Mouse (Mus musculus) midbrain, embryonic 16.5 days (tissue): ENCODE results near the gene Svep1. TPM values are rescaled to one million over a fixed set of nuclear protein-coding genes. Genes with fewer than 3 reads are reported as not detected.

Experiments
- ATAC-seq: fragments of 200-750 bp; cut with Nextera tagmentation; 2 replicates; pipeline ENCODE4 v1.8.0; 2017; ENCODE audit warnings: moderate TSS enrichment
- H3K27ac ChIP-seq: fragments of 300-500 bp; sonication (generic); 2 replicates; pipeline ENCODE4 v1.5.1; 2014; ENCODE audit warnings: mild to moderate bottlenecking, low read length, mixed read lengths
- H3K27me3 ChIP-seq: fragments of 300-500 bp; sonication (generic); 2 replicates; pipeline ENCODE4 v1.6.1; 2014; ENCODE audit warnings: low read depth, low read length, mixed read lengths; ENCODE audit not compliant: control insufficient read depth, insufficient read depth
- H3K36me3 ChIP-seq: fragments of 300-500 bp; sonication (generic); 2 replicates; pipeline ENCODE4 v1.6.1; 2014; ENCODE audit warnings: mild to moderate bottlenecking, low read length, moderate library complexity, mixed read lengths; ENCODE audit not compliant: control insufficient read depth, insufficient read depth
- H3K4me1 ChIP-seq: fragments of 300-500 bp; sonication (generic); 2 replicates; pipeline ENCODE4 v1.6.1; 2014; ENCODE audit warnings: mild to moderate bottlenecking, low read length, mixed read lengths; ENCODE audit not compliant: control insufficient read depth, insufficient read depth
- H3K4me2 ChIP-seq: fragments of 300-500 bp; sonication (generic); 2 replicates; pipeline ENCODE4 v1.6.1; 2014; ENCODE audit warnings: mild to moderate bottlenecking, low read length, mixed read lengths
- H3K4me3 ChIP-seq: fragments of 300-500 bp; sonication (generic); 2 replicates; pipeline ENCODE4 v1.5.1; 2014; ENCODE audit warnings: low read depth, mild to moderate bottlenecking, low read length, moderate library complexity, mixed read lengths
- H3K9ac ChIP-seq: fragments of 300-500 bp; sonication (generic); 2 replicates; pipeline ENCODE4 v1.6.1; 2014; ENCODE audit warnings: low read depth, low read length, mixed read lengths
- H3K9me3 ChIP-seq: fragments of 300-500 bp; sonication (generic); replicated peaks from 2 replicates; pipeline ENCODE4 v1.6.1; 2014; ENCODE audit warnings: mild to moderate bottlenecking, low read length, mixed read lengths; ENCODE audit not compliant: control insufficient read depth, poor library complexity, severe bottlenecking
- WGBS: fragments of 180-500 bp; shearing (Covaris S2); extraction: QIAGEN DNeasy Blood & Tissue Kit; methylation state at CpG from one replicate; pipeline ENCODE4 v1.1.7; 2014; 5-methylcytosine and 5-hydroxymethylcytosine counted together
- polyA plus RNA-seq: library from polyadenylated mRNA; unstranded; fragments of >200 nt; fragmentation: Nextera tagmentation; extraction: Ambion mirVana; gene quantifications from 2 replicates; pipeline ENCODE4 v1.2.1, GENCODE M21; 2015

Svep1 gene
- polyA plus RNA-seq = 0.51 and 0.94 TPM in 2 replicates

DNA sequence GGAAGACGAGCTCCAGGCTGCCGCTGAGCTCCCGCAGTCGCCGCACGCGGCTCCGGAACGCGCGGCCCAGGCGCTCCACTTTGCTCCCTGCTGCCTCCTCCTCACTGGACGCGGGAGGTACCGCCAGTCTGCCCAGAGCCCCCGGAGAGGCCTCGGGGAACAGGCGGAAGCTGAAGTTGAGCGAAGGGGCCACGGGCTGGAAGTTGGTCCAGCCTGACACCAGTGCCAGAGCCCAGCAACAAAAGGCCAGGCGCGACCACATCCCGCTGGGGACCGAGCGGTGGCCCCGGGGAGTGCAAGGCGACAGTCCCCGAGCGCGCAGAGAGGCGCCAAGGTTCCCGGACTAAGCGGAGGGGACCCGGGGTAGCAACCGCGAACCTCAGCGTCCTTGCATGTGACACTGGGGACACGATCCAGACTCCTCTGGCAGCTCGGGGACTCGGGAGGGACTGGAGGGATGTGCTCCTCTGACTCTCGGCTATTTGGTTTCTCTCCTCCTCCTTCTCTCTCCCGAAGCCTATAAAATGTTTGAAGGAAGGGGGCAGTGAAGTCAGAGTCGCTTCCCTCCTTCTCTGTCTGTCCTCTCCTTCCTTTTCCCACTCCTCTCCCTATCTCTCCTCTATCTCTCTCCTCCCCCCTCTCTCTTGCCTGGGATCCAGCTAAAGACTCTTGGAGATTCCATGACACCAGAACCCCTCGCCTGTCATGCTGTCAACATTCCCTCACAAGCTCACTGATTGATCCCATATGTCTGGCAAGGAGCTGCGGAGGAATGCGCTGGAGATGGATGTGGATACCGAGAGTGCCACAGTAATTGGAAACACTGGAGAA lies at the start of gene Svep1:
Gene Svep1, minus strand, starts transcription at position 745 of the 831 bp plus-strand sequence.
- peak within 1 kb of the TSS; percentile 60 for H3K4me3 ChIP-seq
- peak within 1 kb of the TSS; percentile 69 for H3K9ac ChIP-seq
- H3K4me2 ChIP-seq = peak within 1 kb of the TSS; percentile 99
- under 1% methylated on average over 47 of the region's 47 CpGs for WGBS
- H3K27ac ChIP-seq = no peak within 1 kb of the TSS
- H3K4me1 ChIP-seq = peaks cover 8% of the 10 kb centered on the region; the same call in 1 of the 2 replicates
- H3K27me3 ChIP-seq = peaks cover 21% of the 10 kb centered on the region
- H3K9me3 ChIP-seq = no peaks in the 10 kb centered on the region
- no peaks in the 10 kb centered on the region for H3K36me3 ChIP-seq
- ATAC-seq = peak; percentile 78

DNA sequence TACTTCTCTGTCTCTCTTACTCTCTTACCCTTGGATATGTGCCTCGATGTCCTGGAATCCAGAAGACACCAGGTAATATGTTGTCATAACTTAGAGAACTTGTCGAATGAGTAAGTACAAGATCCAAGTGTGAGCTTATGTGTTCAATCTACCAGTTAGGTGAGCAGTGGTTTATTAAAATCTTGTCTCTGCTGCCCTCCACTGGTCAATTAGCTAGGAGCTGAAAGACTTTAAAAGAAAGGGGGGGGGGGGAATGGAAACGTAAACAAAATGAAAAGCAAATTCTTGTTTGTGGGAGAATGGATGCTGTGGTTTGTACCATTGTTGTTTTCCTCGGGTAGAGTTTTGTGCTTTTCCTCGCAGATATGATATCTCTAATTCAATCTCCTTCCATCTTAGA lies 46.8 kb upstream of the Svep1 start:
- no peak overlapping the region for H3K9ac ChIP-seq
- WGBS = 35% methylated on average over 5 of the region's 5 CpGs
- H3K27ac ChIP-seq = no peak overlapping the region

DNA sequence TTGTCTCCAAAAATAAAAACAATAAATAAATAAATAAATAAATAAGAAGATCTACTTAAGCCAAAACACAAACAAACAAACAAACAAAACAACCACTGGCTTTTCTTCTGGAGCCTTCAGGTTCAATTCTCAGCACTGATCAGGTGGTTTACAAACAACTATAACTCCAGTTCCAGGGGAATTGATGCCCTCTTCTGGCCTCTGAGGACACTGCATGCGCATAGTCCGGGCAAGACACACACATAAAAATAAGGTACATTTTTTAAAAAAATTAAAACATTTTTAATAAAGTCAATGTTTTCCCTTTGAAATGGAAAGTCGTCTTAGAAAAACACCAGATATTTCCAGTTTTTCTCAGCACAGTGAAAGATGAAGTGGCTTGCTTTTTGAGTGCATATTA lies 45.7 kb upstream of the Svep1 start:
- H3K4me2 ChIP-seq = no peak overlapping the region
- H3K9ac ChIP-seq = no peak overlapping the region
- WGBS = 93% methylated on average over 3 of the region's 3 CpGs
- no peaks in the 10 kb centered on the region for H3K36me3 ChIP-seq
- no peaks in the 10 kb centered on the region for H3K4me1 ChIP-seq
- ATAC-seq = no peak
- H3K9me3 ChIP-seq = no peaks in the 10 kb centered on the region
- no peak overlapping the region for H3K4me3 ChIP-seq
- H3K27me3 ChIP-seq = no peaks in the 10 kb centered on the region
- no peak overlapping the region for H3K27ac ChIP-seq

More for the DNA sequence above, 46.8 kb upstream of the Svep1 start:
- Histone ChIP-seq H3K27me3 (no peaks in the 10 kb centered on the region), H3K9me3 (no peaks in the 10 kb centered on the region), H3K36me3 (no peaks in the 10 kb centered on the region), H3K4me3 (no peak overlapping the region), H3K4me2 (no peak overlapping the region), H3K4me1 (no peaks in the 10 kb centered on the region)
- peak; percentile 51; the same call in 1 of the 2 replicates for ATAC-seq

DNA sequence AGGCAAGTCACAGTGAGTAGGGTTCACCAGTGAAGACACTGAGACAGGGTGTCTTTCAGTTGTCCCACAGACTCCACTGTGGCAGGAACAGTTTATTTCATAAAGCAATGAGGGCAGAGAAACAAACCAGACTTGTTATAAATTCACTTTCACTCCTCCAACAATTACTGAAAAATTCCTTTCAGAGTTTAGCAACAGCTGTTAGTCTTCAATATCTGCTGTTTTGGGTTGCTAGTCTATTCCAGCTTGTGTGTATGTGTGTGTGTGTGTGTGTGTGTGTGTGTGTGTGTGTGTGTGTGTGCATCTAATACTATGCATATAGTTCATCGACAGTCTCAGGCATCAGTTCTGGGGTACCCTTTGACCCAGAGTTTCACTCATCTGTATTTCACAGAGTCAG lies 38.9 kb upstream of the Svep1 start:
- no peaks in the 10 kb centered on the region for H3K36me3 ChIP-seq
- no peak overlapping the region for H3K27ac ChIP-seq
- no peak overlapping the region for H3K4me2 ChIP-seq
- ATAC-seq = no peak
- no peaks in the 10 kb centered on the region for H3K9me3 ChIP-seq
- H3K27me3 ChIP-seq = no peaks in the 10 kb centered on the region
- 89% methylated on average over 1 of the region's 1 CpGs for WGBS
- H3K4me3 ChIP-seq = no peak overlapping the region
- H3K9ac ChIP-seq = no peak overlapping the region
- no peaks in the 10 kb centered on the region for H3K4me1 ChIP-seq

DNA sequence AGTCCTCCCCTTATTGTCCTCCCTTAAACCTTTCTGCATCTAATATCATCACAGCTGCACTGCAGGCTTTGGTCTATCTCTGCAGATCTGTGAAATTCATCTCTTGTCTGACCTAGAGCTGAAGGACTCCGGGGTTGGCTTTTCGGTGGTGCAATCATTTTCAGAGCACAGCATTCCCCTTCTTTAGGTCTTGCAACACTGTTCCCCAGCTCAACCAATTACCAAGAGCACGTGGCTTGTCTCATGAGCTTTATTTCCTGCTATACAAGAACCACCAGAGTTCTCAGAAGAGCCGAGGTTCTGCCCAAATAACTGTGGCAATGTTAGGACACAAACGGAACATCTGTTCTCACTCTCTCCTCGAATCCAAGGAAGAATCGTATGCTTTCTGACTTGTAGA lies 33.8 kb upstream of the Svep1 start:
- no peak overlapping the region for H3K4me2 ChIP-seq
- H3K27ac ChIP-seq = no peak overlapping the region
- WGBS = 87% methylated on average over 7 of the region's 7 CpGs
- H3K9me3 ChIP-seq = no peaks in the 10 kb centered on the region
- H3K36me3 ChIP-seq = no peaks in the 10 kb centered on the region
- H3K27me3 ChIP-seq = no peaks in the 10 kb centered on the region
- no peak overlapping the region for H3K9ac ChIP-seq
- no peak overlapping the region for H3K4me3 ChIP-seq
- ATAC-seq = no peak
- H3K4me1 ChIP-seq = no peaks in the 10 kb centered on the region

DNA sequence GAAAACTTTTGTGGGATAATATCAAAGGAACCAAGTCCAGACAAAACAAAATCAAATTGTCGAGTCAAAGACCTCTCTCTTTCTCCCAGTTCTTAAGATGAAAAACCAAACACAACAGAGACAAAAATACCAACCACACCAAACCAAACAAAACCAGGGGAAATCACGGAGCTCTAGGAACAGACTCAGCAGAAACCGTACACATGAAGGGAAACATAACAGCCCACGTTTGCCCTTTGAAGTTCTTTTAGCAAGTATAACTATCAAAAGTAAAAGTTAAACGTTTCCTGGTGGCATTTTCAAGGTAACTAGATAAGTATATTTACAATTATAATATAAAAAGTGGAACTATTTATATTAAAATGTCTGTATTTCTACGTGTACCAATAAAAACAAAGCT lies 29.2 kb upstream of the Svep1 start:
- Histone ChIP-seq H3K9me3 (no peaks in the 10 kb centered on the region), H3K4me2 (no peak overlapping the region), H3K36me3 (no peaks in the 10 kb centered on the region), H3K27me3 (no peaks in the 10 kb centered on the region), H3K4me3 (no peak overlapping the region), H3K4me1 (no peaks in the 10 kb centered on the region), H3K9ac (no peak overlapping the region), H3K27ac (no peak overlapping the region)
- no peak for ATAC-seq
- WGBS = 56% methylated on average over 6 of the region's 6 CpGs

DNA sequence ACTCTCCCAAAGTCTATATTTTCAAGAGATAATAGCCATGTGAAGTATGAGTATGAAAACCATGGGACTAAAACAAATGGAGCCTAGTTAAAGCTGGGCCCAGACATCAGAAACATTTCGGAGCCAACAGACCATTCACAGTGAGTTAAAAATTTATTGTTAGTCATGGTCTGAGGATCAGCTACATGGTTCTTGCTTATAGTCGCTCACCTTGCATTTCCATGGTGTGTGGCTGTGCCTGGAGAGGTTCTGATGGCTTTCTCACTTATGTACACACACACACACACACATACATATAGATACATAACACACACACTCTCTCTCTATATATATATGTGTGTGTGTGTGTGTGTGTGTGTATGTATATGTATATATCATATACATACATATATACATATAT lies 16.8 kb upstream of the Svep1 start:
- H3K36me3 ChIP-seq = no peaks in the 10 kb centered on the region
- H3K27ac ChIP-seq = no peak overlapping the region
- H3K4me1 ChIP-seq = no peaks in the 10 kb centered on the region
- no peak overlapping the region for H3K9ac ChIP-seq
- ATAC-seq = no peak
- H3K4me3 ChIP-seq = no peak overlapping the region
- no peaks in the 10 kb centered on the region for H3K27me3 ChIP-seq
- no peak overlapping the region for H3K4me2 ChIP-seq
- no peaks in the 10 kb centered on the region for H3K9me3 ChIP-seq
- WGBS = 91% methylated on average over 2 of the region's 2 CpGs

DNA sequence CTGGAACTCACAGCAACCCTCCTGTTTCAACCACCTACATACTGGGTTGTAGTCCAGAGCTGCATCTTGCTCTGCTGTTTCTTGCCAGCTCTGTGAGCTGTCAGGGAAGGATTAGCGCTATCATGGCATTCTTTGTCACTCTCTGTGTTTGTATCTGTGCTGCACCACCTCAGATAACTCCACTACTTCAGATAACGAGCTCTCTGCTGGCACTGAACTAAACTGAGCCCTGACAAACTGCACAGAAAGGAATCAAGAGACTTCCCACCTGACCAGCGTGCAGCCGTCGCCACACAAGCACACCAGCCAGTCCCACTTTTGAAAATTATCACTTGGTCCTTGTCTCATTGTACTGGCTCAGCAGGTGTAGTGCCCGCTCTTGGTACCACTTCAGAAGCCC lies 4.7 kb upstream of the Svep1 start:
- no peaks in the 10 kb centered on the region for H3K9me3 ChIP-seq
- no peak overlapping the region for H3K27ac ChIP-seq
- H3K36me3 ChIP-seq = no peaks in the 10 kb centered on the region
- WGBS = 70% methylated on average over 6 of the region's 6 CpGs
- no peak overlapping the region for H3K9ac ChIP-seq
- no peak overlapping the region for H3K4me3 ChIP-seq
- peaks cover 2% of the 10 kb centered on the region; the same call in 1 of the 2 replicates for H3K4me1 ChIP-seq
- no peak overlapping the region for H3K4me2 ChIP-seq
- ATAC-seq = no peak
- H3K27me3 ChIP-seq = peaks cover 5% of the 10 kb centered on the region; the same call in 1 of the 2 replicates

DNA sequence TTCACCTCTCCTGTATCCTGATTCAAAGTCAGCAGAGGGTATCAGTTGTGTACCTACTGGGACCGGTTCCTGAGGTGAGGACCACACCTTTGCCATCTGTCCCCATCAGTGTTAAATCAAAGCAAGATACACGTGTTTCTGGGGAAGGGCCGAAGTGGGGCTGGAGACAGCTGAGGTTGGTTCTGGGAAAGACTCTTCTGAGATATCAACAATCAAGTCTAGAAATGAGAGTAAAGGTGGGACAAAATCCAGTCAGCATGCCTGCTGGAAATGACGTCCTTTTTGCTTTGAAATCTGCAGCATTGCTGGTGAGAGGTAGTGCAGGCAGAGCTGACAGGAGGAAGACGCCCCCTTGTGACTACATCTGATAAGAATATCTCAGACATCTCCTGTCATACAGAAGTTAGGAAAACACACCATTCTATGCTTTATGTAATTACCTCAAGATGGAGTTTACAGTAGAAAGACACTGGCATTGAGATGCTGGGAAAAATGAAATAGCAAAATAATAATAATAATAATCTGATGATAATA lies 4.0 kb upstream of the Svep1 start:
- H3K36me3 ChIP-seq = no peaks in the 10 kb centered on the region
- H3K9me3 ChIP-seq = no peaks in the 10 kb centered on the region
- H3K27me3 ChIP-seq = peaks cover 13% of the 10 kb centered on the region
- H3K27ac ChIP-seq = no peak overlapping the region
- no peak overlapping the region for H3K9ac ChIP-seq
- peaks cover 6% of the 10 kb centered on the region; the same call in 1 of the 2 replicates for H3K4me1 ChIP-seq
- WGBS = 64% methylated on average over 5 of the region's 5 CpGs
- H3K4me2 ChIP-seq = no peak overlapping the region
- H3K4me3 ChIP-seq = no peak overlapping the region
- ATAC-seq = no peak
